Mouse (Mus musculus): ENCODE data around the gene Rbm18. TPM values are rescaled to one million over a fixed set of nuclear protein-coding genes. Genes with fewer than 3 reads are reported as not detected.

Gene Rbm18
- polyA plus RNA-seq, 1 experiment from 2014 or later = 28.9 TPM

- 66% methylated on average over 7 of the region's 7 CpGs for WGBS
- Histone ChIP-seq H3K4me2 (replicated peaks; ENCODE audit: low read depth) (no peak overlapping the region), H3K27me3 (replicated peaks; ENCODE audit: control insufficient read depth, insufficient read depth, low read length) (no peaks in the 10 kb centered on the region), H3K27ac (ENCODE audit: low read depth, low read length) (no peak overlapping the region), H3K9ac (ENCODE audit: low read depth, low read length) (no peak overlapping the region), H3K4me1 (replicated peaks; ENCODE audit: control insufficient read depth, insufficient read depth, low read length) (no peaks in the 10 kb centered on the region), H3K9me3 (ENCODE audit: control insufficient read depth) (no peaks in the 10 kb centered on the region), H3K4me3 (ENCODE audit: low read depth, low read length) (no peak overlapping the region), H3K36me3 (ENCODE audit: control insufficient read depth, insufficient read depth) (peaks cover 31% of the 10 kb centered on the region; the same call in 1 of the 2 replicates)
- no peak for ATAC-seq
- no peak for TF ChIP-seq CTCF (IDR thresholded peaks at IDR 0.05; ENCODE audit: low read depth)
Measured at GRCm38 (mm10) chr2:36148876-36149365, 12.3 kb upstream of the Rbm18 start.

- TF ChIP-seq CTCF (IDR thresholded peaks at IDR 0.05; ENCODE audit: low read depth) = no peak
- no peak for ATAC-seq
- no peak overlapping the region for H3K27ac ChIP-seq (ENCODE audit: low read depth, low read length)
- 0 out of 2 replicates have a peak, but pooled peaks cover 4% of the 10 kb centered on the region for H3K4me1 ChIP-seq (replicated peaks; ENCODE audit: control insufficient read depth, insufficient read depth, low read length)
- H3K4me2 ChIP-seq (replicated peaks; ENCODE audit: low read depth) = no peak overlapping the region
- no peaks in the 10 kb centered on the region for H3K9me3 ChIP-seq (ENCODE audit: control insufficient read depth)
- H3K4me3 ChIP-seq (ENCODE audit: low read depth, low read length) = no peak overlapping the region
- H3K27me3 ChIP-seq (replicated peaks; ENCODE audit: control insufficient read depth, insufficient read depth, low read length) = no peaks in the 10 kb centered on the region
- peaks cover 14% of the 10 kb centered on the region; the same call in 1 of the 2 replicates for H3K36me3 ChIP-seq (ENCODE audit: control insufficient read depth, insufficient read depth)
- H3K9ac ChIP-seq (ENCODE audit: low read depth, low read length) = no peak overlapping the region
- whole genome bisulfite sequencing = 52% methylated on average over 2 of the region's 2 CpGs
Measured at GRCm38 (mm10) chr2:36139096-36139495, 2.5 kb upstream of the Rbm18 start.

- Histone ChIP-seq H3K9me3 (ENCODE audit: control insufficient read depth) (no peaks in the 10 kb centered on the region), H3K4me3 (ENCODE audit: low read depth, low read length) (peak overlapping the region; percentile 82), H3K36me3 (ENCODE audit: control insufficient read depth, insufficient read depth) (peaks cover 22% of the 10 kb centered on the region), H3K4me1 (replicated peaks; ENCODE audit: control insufficient read depth, insufficient read depth, low read length) (0 out of 2 replicates have a peak, but pooled peaks cover 4% of the 10 kb centered on the region), H3K27me3 (replicated peaks; ENCODE audit: control insufficient read depth, insufficient read depth, low read length) (no peaks in the 10 kb centered on the region), H3K9ac (ENCODE audit: low read depth, low read length) (peak overlapping the region; percentile 68), H3K27ac (ENCODE audit: low read depth, low read length) (peak overlapping the region; percentile 83; the same call in 1 of the 2 replicates), H3K4me2 (replicated peaks; ENCODE audit: low read depth) (peak overlapping the region; percentile 58)
- WGBS = 0% methylated on average over 4 of the region's 4 CpGs
- no peak for TF ChIP-seq CTCF (IDR thresholded peaks at IDR 0.05; ENCODE audit: low read depth)
- no peak for ATAC-seq
Measured at GRCm38 (mm10) chr2:36135887-36136286, 686 bp downstream of the Rbm18 start.

GRCm38 (mm10) chr2:36129051-36129450 is 7.5 kb downstream of the Rbm18 start:
- Histone ChIP-seq H3K36me3 (ENCODE audit: control insufficient read depth, insufficient read depth) (peaks cover 51% of the 10 kb centered on the region), H3K4me3 (ENCODE audit: low read depth, low read length) (no peak overlapping the region), H3K27me3 (replicated peaks; ENCODE audit: control insufficient read depth, insufficient read depth, low read length) (no peaks in the 10 kb centered on the region), H3K27ac (ENCODE audit: low read depth, low read length) (no peak overlapping the region), H3K4me2 (replicated peaks; ENCODE audit: low read depth) (no peak overlapping the region), H3K4me1 (replicated peaks; ENCODE audit: control insufficient read depth, insufficient read depth, low read length) (no peaks in the 10 kb centered on the region), H3K9ac (ENCODE audit: low read depth, low read length) (no peak overlapping the region), H3K9me3 (ENCODE audit: control insufficient read depth) (no peaks in the 10 kb centered on the region)
- no peak for TF ChIP-seq CTCF (IDR thresholded peaks at IDR 0.05; ENCODE audit: low read depth)
- 81% methylated on average over 3 of the region's 3 CpGs for WGBS
- ATAC-seq = no peak

- no peak for TF ChIP-seq CTCF (IDR thresholded peaks at IDR 0.05; ENCODE audit: low read depth)
- 70% methylated on average over 4 of the region's 4 CpGs for WGBS
- Histone ChIP-seq H3K9me3 (ENCODE audit: control insufficient read depth) (no peaks in the 10 kb centered on the region), H3K27me3 (replicated peaks; ENCODE audit: control insufficient read depth, insufficient read depth, low read length) (no peaks in the 10 kb centered on the region), H3K27ac (ENCODE audit: low read depth, low read length) (no peak overlapping the region), H3K9ac (ENCODE audit: low read depth, low read length) (no peak overlapping the region), H3K4me1 (replicated peaks; ENCODE audit: control insufficient read depth, insufficient read depth, low read length) (no peaks in the 10 kb centered on the region), H3K4me2 (replicated peaks; ENCODE audit: low read depth) (no peak overlapping the region), H3K4me3 (ENCODE audit: low read depth, low read length) (no peak overlapping the region), H3K36me3 (ENCODE audit: control insufficient read depth, insufficient read depth) (peaks cover 48% of the 10 kb centered on the region)
- ATAC-seq = no peak
Measured at GRCm38 (mm10) chr2:36127973-36128372, 8.6 kb downstream of the Rbm18 start.

GRCm38 (mm10) chr2:36126795-36127429 is 9.7 kb downstream of the Rbm18 start:
- WGBS = 85% methylated on average over 9 of the region's 9 CpGs
- TF ChIP-seq CTCF (IDR thresholded peaks at IDR 0.05; ENCODE audit: low read depth) = no peak
- peaks cover 54% of the 10 kb centered on the region for H3K36me3 ChIP-seq (ENCODE audit: control insufficient read depth, insufficient read depth)

More at GRCm38 (mm10) chr2:36126795-36127429, 9.7 kb downstream of the Rbm18 start:
- Histone ChIP-seq H3K4me3 (ENCODE audit: low read depth, low read length) (no peak overlapping the region), H3K27me3 (replicated peaks; ENCODE audit: control insufficient read depth, insufficient read depth, low read length) (no peaks in the 10 kb centered on the region), H3K4me1 (replicated peaks; ENCODE audit: control insufficient read depth, insufficient read depth, low read length) (no peaks in the 10 kb centered on the region), H3K9me3 (ENCODE audit: control insufficient read depth) (no peaks in the 10 kb centered on the region), H3K27ac (ENCODE audit: low read depth, low read length) (no peak overlapping the region), H3K4me2 (replicated peaks; ENCODE audit: low read depth) (no peak overlapping the region), H3K9ac (ENCODE audit: low read depth, low read length) (no peak overlapping the region)
- no peak for ATAC-seq

All from intestine, postnatal 0 days (tissue).